Mouse (Mus musculus) mammary gland, adult 2 months (tissue): ENCODE results near the gene Gm9603. TPM values are rescaled to one million over a fixed set of nuclear protein-coding genes. Genes with fewer than 3 reads are reported as not detected.

Experiments
- polyA plus RNA-seq: library from polyadenylated mRNA; depleted of rRNA; stranded (reverse); fragments of >200 nt; gene quantifications from 2 replicates; pipeline ENCODE4 v1.2.3, GENCODE M21; 2012; ENCODE audit warnings: low replicate concordance; rRNA removed

Gene Gm9603
- not detected in 2 replicates for polyA plus RNA-seq

GRCm38 (mm10) chr14:5687357-5687756 is at the start of gene Gm9603:
TSS of gene Gm9603 (minus strand) at chr14:5687457.

GRCm38 (mm10) chr14:5632928-5633327 is 54.3 kb downstream of the Gm9603 start, which contains the start of gene Gm8265:
TSS of gene Gm8265 (minus strand) at chr14:5633028.

Other genes with a start within 250 kb of the Gm9603 start
- gene Gm3194, start 232.0 kb downstream of the Gm9603 start, polyA plus RNA-seq: 0.10 and 0.26 TPM in 2 replicates
- not detected in 2 replicates for gene Gm8246, start 209.6 kb downstream of the Gm9603 start, polyA plus RNA-seq
- not detected in 2 replicates for gene Gm3187, start 203.2 kb downstream of the Gm9603 start, polyA plus RNA-seq
- 0.20 TPM in 1 of 2 replicates, not detected in the other for gene Gm3488, start 185.8 kb downstream of the Gm9603 start, polyA plus RNA-seq
- not detected in 2 replicates for gene Gm3532, start 149.0 kb downstream of the Gm9603 start, polyA plus RNA-seq
- gene Gm8265, start 54.4 kb downstream of the Gm9603 start, polyA plus RNA-seq: not detected in 2 replicates
- gene Gm3373, start 54.1 kb upstream of the Gm9603 start, polyA plus RNA-seq: 0.08 and 0.26 TPM in 2 replicates
- gene Gm3383, start 120.5 kb upstream of the Gm9603 start, polyA plus RNA-seq: 0.16 and 0.26 TPM in 2 replicates
- gene Gm3424, start 142.9 kb upstream of the Gm9603 start, polyA plus RNA-seq: not detected in 2 replicates
- gene Gm8237, start 192.9 kb upstream of the Gm9603 start, polyA plus RNA-seq: not detected in 2 replicates